Mouse (Mus musculus) bone marrow macrophage, adult 2 months (primary cell): ENCODE data around the gene Zbtb22.
"Not testable (repeated sequence)": the region's sequence is repeated elsewhere in the genome, so short reads cannot be mapped to it uniquely, and the experiment has no call there.

Experiments used
- CTCF ChIP-seq: IDR thresholded peaks from 2 replicates; pipeline ENCODE4 v1.5.1; 2012; ENCODE audit warnings: low read depth, mild to moderate bottlenecking, low read length, moderate library complexity
- POLR2A ChIP-seq: IDR thresholded peaks from 2 replicates; pipeline ENCODE4 v1.6.1; 2012; ENCODE audit warnings: mild to moderate bottlenecking, low read depth, low read length, borderline replicate concordance

GRCm38 (mm10) chr17:33888230-33888629 lies 27.5 kb upstream of the Zbtb22 start:
- TF ChIP-seq CTCF, POLR2A: not testable (repeated sequence)
